Mouse (Mus musculus) mature B cell (primary cell): Measurements from ENCODE around the gene Macrod1.

ENCODE experiments used
- in situ Hi-C: fragments of 300-500 bp; cut with MboI; formaldehyde crosslinking; loops from 2 replicates; pipeline ENCODE4 v1.14.3; 2019

Gene Macrod1

DNA sequence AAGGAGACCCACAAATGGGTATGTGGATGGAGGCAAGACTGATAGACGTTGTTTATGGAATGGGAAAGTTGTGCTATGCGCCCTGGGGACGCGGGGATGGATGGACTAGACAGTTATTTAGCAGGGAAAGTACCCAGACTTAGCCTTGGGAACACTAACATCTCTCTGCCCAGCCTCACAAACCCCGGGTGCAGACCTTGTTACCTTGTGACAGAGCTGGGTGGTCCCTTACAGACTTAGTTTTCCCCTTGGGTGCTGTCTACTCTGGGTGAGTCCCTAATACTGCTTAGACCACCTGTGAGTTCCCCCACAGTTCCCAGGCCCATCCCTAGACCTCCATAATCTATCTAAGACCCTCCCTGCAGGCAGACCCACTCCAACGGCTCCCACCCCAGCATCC, 110.2 kb downstream of the Macrod1 start:
- in situ Hi-C loops: no loop called here

DNA sequence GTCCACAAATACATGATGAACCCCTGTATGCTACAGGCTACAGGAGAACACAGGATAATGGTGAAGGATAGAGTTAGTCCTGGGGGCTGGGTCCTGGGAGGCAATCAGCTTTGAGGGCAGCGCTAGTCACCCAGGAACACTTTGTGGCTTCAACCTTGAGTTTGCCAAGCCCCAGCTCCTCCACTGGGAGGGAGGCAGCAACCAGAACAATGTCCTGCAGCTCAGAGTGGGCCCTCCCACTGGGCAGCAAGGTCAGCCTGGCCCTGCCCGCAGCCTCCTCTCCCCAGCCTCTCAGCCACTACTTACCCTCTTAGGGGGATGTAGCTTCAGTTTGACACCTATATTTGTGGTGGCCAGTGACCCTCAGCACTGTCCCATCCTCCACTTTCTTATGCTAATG, 111.8 kb downstream of the Macrod1 start:
- in situ Hi-C loops: no loop called here

DNA sequence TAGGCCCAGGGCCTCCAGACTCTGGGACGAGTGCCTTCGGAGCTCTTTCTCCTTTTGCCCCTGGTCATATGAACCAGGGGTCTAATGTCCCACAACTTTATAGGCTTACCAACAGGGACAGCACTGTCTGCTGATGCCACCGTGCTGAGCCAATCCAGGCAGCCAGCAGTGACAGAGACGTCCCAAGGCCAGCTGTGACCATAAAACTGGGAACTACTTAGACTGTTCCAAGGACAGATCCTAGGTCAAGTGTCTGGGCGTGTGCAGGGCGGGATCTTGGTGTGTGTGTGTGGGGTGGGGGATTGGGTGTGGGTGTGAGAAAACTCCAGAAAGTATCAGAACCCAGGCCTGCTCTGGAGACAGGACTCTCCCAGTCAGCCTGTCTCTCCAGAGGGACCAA, 114.3 kb downstream of the Macrod1 start:
- in situ Hi-C loops: no loop called here

DNA sequence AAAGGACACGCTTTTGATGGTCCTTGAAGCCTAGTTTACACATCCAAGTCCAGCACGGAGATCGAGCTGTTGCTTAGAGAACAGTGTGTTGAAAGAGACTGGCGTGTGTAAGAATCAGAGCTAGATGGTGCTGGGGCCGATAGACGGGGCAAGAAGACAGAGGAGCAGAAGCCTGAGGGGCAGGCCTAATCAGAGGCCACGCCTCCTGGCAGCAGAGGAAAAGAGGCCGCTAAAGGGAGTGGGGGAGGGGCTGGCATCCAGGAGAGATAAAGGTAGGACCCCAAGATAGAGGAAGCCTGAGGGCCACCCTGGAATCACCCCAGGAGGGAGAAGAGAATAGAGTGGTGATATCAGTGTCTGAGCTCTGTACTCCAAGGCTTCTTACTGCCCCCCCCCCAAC, 114.8 kb downstream of the Macrod1 start:
- in situ Hi-C loops: no loop called here

DNA sequence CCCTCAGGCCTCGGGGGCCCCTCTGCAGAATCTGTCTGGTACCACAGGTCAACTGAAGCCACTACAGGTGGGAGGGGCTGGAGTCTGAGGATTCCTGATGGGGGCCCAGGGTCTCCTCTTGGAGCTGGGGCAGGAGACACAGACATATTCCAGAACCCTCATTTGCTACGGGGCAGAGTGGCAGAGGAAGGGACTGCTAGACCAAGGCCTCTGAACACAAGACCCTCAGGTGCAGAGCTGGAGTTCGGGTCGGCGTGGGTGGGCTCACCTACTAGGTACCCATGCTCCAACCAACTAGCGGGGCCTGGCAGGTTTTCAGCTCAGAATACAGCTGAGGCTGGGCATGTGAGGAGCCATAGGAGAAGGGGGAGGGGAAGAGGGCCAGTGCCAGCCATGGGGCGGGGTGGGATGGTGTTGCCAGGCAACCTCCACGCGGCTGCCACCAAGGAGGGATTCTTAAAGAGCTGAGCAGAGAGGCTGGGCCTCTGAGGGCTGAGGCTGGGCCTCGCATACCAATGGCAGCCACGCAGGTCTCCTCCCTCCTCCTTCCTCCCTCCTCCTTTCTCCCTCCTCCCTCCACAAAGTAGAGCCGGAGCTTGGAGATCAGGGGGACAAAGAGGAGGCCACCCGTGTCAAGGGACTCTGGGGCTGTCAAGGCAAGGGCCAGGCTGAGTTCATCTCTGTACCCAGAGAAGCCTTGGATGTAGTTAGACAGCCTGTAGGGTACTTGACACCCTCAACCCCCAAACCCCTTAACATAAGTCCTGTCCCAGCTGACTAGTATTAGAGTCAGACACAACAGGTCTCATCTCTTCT, 115.6 kb downstream of the Macrod1 start:
- in situ Hi-C loops: no loop called here

DNA sequence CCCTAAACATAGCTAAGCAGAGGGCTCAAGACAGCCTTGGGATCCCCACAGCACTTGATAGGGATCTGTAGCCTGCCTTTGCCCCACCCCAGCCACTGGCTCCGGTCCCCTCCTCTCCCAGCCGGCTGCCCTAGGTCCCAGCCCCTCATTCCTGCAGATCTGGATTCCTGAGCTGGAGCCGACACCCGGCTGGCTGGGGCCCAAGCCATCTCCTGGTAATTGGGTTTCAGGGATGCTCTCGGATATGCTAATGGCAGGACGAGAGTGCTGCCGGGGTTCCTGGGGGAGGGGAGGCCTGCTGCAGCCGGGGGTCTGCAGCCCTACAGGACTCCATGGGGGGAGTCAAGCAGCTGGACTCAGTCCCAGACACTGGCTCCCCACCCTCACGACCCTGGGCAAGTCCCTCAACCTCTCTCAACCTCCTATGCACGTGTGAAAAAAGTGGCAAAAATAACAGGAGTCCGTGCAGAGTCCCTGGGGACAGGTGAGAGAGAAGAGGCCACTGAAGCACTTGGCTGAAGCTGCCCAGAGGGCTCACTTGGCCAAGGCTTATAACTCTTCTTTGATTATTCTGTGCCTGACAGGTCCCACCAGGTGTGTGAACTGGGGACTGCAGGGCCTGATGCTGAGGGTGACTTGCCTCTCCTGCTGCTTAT, 119.6 kb downstream of the Macrod1 start:
- in situ Hi-C loops: no loop called here

DNA sequence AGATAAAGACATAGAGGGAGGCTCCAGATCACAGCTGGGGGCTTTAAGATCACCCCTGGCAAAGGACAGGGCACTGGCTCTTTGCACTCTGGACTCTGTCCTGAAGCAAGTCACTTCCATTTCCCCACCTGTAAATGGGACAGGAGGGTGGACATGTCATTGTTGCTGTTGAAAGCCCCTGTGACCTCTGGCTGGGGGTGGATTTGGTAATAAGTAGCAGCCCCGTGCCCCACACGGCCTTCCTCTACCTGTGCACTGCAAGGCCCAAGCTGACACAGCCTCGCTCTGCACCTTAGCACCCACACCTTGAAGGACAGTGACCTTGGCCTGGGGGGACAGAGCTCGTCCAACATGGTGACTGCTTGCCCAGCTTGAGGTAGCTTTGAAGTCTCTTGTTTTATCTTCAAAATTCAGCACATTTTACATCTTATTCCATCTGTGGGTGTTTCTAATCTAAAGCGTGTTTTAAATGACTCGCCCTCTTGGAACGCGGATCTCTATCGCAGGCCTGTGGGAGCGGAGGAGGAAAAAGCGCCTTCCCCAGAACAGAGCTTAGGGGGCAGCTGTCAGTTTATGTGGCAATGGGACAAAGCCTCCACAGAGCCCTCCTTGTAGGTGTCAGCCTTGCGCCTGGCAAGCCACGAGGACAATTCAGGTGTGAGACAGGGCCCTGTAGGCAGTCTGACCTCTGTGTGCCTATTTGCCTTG, 121.3 kb downstream of the Macrod1 start:
- in situ Hi-C loops: no loop called here

DNA sequence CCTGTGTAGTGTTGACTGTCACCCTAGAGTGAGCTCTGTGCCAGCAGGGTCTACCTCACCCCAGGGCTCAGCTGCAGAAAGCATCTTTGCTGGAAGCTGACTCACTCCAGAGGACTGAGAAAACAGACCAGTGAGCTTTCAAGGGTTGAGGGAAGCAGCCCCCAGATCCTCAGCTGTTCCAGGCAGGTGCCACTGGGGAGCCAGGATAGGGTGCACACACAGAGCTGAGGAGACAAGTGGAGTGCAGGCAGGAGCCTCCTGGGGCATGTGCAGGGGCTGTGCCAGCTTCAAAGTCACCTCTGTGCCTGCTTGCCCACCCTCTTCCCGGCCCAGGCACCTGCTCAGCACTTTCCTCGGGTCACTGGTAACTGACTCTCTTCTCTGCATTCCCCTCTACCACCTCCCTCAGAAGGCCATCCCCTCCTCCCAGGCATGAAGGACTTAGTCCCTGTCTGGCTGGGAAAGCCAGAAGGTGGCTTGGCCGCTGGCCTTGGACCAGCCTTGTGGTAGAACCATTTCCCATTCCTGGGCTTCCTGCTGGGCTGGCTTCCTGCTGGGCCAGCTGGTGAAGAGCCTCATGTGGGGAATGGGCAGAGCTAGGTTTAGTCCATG, 122.3 kb downstream of the Macrod1 start:
- in situ Hi-C loops: no loop called here

DNA sequence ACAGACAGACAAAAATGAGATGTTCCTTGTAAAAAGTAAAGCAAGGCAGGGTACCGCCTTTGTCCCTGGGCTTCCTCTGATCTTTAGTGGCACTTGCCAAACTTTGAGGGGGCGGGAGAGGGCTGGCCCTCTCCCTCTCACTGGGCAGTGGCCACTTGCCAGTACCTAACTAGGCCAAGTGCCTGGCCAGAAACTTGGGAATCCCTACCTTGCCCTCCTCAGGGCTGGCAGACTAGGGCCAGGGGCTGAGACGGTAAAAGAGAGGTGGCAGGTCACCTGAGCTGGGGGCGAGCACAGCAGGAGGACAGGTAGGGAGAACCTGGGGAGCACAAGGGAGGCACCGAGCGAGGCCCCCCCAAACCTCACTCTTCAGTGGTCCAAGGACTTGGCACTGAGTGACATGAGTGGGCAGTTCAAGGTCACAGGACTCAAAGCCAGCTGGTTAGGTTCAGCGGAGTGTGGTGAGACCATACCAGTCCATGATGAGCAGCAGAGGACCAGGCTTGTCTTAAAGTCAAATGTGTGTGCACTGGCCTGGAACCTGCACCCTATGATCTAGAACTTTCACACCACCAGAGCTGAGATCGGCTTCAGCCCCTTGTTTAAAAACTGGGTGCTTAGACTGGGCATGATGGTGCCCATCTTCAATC, 124.3 kb downstream of the Macrod1 start:
- in situ Hi-C loops: no loop called here

DNA sequence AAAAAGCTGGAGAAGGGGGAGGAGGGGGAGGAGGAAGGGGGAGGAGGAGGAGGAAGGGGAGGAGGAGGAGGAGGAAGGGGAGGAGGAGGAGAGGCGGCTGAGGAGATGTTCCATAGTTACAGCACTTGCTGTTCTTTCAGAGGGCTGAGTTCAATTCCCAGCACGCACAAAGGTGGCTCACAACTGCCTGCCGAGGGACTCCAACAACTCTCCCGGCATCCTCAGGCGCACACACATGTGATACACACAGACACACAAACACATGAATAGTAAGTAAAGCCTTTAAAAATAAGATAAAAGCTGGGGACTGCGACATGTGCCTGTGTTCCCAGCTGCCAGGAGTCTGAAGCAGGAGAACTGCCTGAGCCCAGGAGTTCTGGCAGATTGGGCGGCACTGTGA, 124.9 kb downstream of the Macrod1 start:
- in situ Hi-C loops: no loop called here

DNA sequence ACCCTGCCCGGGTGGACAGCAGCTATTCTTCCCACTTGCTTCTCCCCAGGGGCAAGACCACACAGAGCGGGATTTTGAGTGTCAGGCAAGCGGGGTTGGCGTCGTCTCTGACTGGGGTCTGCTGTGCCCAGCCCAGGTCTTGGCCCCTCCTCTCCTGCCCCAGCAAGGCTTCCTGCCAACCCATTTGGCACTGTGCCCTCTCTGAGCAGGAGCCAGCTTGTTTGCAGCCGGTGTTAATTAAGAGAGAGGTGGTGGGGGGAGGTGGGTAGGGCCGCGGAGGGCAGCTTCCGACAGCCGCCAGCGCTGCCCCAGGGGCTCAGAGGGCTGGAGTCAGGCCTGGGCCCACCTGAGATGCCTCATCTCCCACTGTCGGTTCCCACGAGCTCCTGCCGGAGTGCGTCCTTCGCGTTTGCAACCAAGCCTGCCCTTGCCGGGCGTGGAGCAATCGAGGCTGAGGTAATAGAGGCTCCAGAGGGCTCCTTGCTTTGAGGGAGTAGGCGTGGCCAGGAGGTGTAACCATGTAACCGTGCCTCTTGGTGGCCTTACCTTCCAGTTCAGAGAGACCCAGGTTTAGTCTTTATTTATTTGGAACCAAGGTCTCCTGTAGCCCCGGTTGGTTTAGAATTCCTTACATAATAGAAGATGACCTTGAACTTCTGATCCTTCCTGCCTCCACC, 125.8 kb downstream of the Macrod1 start:
- in situ Hi-C loops: no loop called here

DNA sequence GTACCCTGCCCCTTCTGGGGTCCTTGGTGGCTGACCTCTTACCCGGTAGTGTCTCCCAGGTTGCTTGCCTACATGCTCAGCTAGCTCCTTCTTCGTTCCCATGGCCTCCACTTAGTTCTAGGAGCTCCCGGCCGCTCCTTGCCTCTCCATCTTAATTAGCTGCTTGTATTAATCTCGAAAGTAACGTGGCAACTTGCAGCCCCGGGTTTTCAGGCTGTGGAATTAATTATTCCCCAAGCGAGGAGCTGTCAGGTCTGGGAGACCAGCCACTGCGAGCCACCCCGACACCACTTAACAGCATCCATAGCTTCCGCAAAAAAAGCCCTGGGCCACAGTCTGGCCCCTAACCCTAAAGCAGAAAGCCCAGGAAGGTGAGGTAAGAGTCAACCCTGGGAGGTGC, 126.8 kb downstream of the Macrod1 start:
- in situ Hi-C loops: no loop called here

DNA sequence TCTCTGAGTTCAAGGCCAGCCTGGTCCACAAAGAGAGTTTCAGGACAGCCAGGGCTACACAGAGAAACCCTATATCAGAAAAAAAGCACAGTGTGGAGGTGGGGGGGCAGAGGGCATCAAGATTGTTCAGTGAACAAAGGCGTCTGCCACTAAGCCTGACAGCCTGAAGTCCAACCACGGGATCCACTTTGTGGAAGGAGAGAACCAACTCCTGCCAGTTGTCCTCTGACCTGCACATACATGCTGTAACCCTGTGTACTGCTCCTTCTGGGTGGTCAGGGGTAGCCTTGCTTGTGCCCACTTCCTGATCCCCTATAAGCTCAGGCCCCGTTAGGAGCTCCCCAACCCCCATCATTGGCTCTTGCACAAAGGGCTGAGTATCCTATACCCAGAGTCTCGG, 128.4 kb downstream of the Macrod1 start:
- in situ Hi-C loops: no loop called here

DNA sequence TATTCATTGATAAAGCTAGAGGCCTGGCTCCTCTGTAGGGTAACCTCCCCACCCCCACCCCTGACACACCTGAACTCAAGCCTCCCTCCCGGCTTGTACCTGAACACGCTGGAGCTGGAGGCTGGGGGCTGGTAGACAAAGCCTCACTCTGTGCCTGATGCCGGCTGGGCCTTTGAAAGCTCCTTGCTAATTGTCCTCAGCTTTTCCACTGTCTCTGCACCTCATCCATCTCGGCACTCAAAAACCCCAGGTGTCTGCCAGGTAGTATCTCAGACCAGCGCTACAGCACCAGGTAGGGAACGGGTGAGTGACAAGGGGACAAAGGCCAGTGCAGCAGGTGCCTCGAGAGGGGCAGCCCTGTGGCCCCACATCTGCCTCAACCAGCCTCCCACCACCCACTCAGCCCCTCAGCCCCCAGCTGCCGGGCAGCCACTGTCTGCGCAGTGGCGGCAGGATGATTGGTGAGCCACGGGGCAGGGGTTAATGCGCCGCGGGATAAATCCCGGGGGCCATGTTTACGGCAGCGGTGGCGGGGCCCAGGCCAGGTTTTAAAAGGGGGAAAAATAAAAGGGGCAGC, 129.2 kb downstream of the Macrod1 start:
- in situ Hi-C loops: no loop called here

DNA sequence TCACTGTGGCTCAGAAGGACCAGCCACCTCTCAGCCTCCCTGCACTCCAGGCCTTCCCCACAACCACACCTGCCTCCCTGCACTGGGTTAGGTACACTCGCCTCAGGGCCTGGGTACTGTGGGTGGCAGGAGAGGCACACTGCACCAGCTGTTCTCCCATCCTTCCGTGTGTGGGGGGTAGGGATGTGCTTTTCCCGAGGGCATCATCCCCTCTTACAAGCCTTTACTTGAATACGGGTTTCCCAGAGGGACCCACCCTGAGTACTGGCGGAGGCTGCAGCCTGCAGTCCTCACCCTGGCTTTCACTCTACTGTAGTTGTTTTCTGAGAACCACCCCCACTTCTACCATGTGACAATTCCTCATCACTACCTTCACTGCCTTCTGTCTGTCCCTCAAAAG, 130.5 kb downstream of the Macrod1 start:
- in situ Hi-C loops: no loop called here

DNA sequence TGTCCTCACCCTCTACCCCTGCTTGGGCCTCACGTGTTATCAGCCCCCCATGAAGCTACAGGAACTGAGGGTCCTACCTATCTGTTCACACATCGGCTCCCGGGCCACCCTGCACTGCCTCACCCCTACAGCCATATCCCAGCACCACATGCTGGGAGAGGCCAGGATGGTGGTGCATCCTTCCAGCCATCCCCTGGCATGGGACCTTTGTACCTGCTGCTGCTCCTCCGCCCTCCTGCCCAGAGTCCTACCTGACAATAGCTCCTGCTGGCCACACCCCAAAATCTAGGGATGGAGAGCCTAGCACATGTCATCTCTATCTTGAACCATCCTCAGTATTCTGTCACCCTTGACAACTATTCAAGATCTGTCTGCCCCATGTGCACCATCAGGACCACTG, 132.4 kb downstream of the Macrod1 start:
- in situ Hi-C loops: no loop called here

DNA sequence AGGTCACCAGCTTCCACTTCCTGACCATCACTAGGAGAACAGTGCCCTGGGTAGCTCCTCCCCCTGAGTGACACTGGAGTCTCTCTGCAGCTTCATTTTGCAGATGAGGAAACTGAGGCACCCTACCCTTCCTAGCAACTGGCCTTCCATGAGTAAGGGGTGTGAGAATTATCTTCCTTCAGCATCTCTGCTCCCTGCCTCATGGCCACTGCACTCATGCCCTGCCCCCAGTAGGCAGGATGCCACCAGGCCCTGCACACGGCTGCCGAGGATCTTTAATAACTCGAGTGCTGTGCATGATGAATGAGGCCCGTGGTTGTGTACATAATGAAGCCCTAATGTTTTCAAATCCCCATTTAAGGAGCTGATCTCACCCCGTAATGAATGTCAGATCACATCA, 134.4 kb downstream of the Macrod1 start:
- in situ Hi-C loops: loop anchor here (5.0 kb wide), 1 partner anchor 119 kb away; no protein-coding TSS in a partner anchor

DNA sequence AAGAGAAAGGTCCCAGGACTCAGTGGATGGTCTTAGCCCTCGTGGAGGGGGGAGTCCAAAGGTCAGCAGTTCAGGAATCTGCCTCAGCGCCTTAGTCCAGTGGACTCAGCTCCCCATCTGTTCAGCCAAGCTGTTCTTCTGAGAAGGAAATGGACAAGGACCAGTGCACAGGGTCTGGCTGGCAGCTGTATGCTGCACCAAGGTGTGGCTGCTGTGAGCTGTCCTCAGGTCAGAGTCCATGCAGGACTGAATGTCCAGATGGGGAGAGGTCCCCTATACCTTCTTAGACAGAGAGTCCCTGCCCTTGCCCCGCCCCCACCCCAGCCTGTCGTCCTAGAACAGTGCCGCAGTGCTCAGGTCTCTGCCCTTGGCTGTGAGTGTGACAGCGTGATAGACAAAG, 135.0 kb downstream of the Macrod1 start:
- in situ Hi-C loops: loop anchor here (5.0 kb wide), 1 partner anchor 119 kb away; no protein-coding TSS in a partner anchor

DNA sequence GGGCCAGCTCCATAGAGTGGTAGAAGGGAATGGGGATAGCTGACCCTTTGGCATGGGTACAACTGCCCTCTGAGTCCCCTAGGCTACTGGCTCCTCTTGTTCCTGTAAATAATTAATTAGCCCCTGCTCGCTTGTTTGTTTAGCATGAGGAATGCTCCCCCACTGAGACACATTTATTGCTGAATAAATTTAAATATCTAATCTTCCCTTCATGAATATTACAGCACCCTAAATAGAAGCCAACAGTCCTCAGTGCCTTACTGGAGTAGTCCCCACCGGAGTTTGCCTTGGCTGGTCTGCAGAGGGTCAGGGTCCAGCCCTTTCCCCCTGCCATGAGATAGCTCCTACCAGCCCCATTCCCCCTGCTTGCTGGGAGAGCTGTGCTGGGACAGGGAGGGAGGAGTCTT, 136.0 kb downstream of the Macrod1 start:
- in situ Hi-C loops: loop anchor here (5.0 kb wide), 1 partner anchor 120 kb away; no protein-coding TSS in a partner anchor

DNA sequence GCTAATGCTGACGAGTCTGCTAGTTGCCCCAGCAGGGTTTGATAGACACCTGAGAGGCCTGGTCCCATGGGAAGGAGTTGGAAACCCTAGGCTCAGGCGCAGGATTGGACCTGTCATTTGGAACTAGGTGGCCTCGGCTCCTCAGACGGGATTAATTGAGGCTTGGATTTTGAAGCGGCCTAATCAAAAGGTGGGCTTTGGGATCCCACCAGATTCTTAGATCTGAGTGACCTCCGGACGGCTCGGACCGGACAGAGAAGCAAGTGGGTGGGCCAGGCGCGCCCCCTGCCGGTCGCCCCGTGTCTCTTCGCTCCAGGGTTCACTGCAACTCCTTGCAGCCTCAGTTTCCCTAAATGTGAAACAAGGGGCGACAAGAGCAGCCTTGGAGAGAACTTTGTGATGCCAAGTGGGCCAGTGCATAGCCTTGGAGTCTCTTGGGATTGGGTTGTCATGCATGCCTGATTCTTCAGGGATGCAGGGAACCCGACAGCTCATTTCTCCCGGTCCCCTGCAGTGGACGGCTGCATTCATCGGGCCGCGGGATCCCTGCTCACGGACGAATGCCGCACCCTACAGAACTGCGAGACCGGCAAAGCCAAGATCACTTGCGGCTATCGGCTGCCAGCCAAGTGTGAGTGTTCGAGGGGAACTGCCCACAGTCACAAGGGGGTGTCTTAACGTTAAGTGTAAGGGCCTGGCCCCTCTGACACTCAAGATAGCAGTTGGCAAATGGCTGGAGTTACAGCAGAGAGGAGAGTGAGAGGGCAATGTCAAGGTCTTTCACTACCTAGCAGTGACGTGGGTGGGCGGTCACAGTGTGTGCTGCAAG, 139.5 kb downstream of the Macrod1 start:
- in situ Hi-C loops: no loop called here
